Mouse (Mus musculus): Measurements from ENCODE around the gene Actg2.

Actg2 gene

DNA sequence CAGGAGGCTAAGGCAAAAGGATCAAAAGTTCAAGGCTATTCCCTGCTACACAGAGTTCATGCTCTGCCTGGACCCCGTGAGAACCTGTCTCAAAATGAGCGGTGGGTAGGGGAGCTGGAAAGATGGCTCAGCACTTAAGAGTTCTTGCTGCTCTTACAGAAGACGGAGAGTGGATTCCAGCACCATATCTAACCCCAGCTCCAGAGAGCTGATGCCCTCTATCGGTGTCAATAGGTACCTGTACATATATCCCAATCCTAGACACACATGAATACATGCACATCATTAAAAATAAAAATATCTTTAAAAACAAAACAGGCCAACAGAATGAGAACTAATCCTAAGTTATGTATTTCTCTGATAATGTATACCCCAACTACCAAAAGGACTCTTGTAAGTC lies 57.8 kb downstream of the Actg2 start:
- no peak for DNase-seq

- no peak for DNase-seq
These were observed 60.6 kb downstream of the Actg2 start for GRCm38 (mm10) chr6:83475431-83475830.

DNA sequence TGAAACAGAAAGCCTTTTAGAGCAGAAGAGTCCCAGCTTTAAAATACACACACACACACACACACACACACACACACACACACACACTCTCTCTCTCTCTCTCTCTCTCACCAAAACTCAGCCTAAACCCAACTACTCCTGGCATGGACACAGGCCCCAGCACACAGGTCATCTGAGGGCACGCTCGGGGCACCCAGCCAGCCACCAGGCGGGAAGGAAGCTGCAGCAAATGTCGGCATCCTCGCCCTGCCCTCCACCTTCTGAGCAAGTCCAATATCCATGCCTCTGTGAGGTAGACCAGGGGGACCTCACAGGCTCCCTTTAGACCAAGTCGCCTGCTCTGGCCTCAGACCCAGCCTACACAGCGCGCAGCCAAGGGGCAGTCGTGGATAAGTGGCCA lies 62.8 kb downstream of the Actg2 start:
- peak; percentile 69 to 78 for DNase-seq

GRCm38 (mm10) chr6:83471739-83472138 lies 64.3 kb downstream of the Actg2 start:
- DNase-seq: no peak

DNA sequence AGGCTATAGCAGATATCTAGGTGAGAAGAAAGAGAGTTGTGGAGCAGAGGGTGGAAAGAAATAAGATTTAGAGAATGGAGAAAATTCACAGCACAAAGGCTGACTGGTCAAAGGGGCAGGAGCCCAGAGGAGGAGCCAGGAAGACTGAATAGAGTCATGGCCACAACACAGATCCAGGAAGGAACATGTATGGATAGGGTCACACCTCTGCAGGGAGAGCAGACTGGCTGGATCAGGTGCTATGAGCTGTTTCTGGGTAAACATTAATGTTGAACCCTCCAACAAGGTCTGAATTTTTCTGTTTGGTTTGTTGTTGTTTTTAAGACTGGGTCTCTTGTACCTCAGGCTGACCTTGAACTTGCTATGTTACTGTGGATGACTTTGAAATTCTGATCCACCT lies 72.1 kb downstream of the Actg2 start:
- no peak for DNase-seq

Measured in cerebellum, postnatal 36 days (tissue).